Comparison of ENCODE assay signal across 7 mouse cellular contexts in the genomic region with DNA sequence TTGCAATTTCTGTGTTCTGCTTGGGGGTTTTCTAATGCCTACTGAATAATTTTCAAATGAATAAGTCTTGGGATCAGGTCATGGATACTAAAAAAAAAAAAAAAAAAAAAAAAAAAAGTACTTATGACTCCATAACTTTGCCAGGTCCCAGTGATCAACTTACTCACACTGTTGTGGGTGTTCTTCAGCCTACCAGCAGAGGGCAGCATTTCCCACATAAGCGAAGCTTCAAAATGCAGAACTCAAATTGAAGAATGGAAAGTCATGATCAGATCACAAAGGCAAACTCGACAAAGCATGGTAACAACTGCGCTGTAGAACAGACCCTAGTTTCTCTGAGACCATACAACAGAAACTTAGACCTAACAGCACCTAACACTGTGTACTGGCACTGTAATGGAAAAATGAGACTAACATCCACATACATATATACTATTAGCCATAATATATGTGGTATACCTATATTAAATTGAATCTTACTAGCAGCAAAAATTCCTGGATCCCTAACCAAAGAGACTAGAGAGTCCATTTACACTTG.
DNase-seq lines count a peak whose midpoint lies in the region; ATAC-seq lines count a peak whose summit lies in the region.

No protein-coding gene starts in this region.

- H3K4me1 ChIP-seq in forebrain, embryonic 13.5 days = no peaks in the 10 kb centered on the region
- H3K4me1 ChIP-seq in midbrain, embryonic 11.5 days (ENCODE audit: control insufficient read depth, insufficient read depth, low read length) = no peaks in the 10 kb centered on the region

- no peaks in the 10 kb centered on the region for H3K27me3 ChIP-seq in forebrain, embryonic 13.5 days
- H3K27me3 ChIP-seq in midbrain, embryonic 11.5 days (ENCODE audit: control insufficient read depth, insufficient read depth, low read length) = no peaks in the 10 kb centered on the region

- no peak overlapping the region for H3K9ac ChIP-seq in forebrain, embryonic 13.5 days
- H3K9ac ChIP-seq in midbrain, embryonic 11.5 days (ENCODE audit: low read length) = no peak overlapping the region

- H3K9me3 ChIP-seq in forebrain, embryonic 13.5 days (replicated peaks) = no peaks in the 10 kb centered on the region
- no peaks in the 10 kb centered on the region for H3K9me3 ChIP-seq in midbrain, embryonic 11.5 days (ENCODE audit: control insufficient read depth, low read length)

- no peak overlapping the region for H3K27ac ChIP-seq in forebrain, embryonic 13.5 days
- H3K27ac ChIP-seq in midbrain, embryonic 11.5 days (ENCODE audit: low read depth, low read length) = no peak overlapping the region

- ATAC-seq in forebrain, embryonic 13.5 days = peak; percentile 75; the same call in 1 of the 2 replicates
- peak; percentile 58; the same call in 1 of the 2 replicates for ATAC-seq in midbrain, embryonic 11.5 days (ENCODE audit: low FRiP score)

- H3K4me2 ChIP-seq in forebrain, embryonic 13.5 days = no peak overlapping the region
- no peak overlapping the region for H3K4me2 ChIP-seq in midbrain, embryonic 11.5 days

- peak; percentile 52 for DNase-seq in Muller cell, postnatal 12 days (ENCODE audit: inconsistent ontology term)
- DNase-seq in c-Kit-positive CD71-positive TER-119-negative erythroid progenitor cells, embryonic 14.5 days (ENCODE audit: low read depth) = peak; percentile 48
- DNase-seq in heart, postnatal 4 days = peak; percentile 84
- DNase-seq in left cerebral cortex, adult 11 months (ENCODE audit: low spot score) = peak; percentile 16
- DNase-seq in midbrain, embryonic 11.5 days (ENCODE audit: low spot score, missing footprints) = peak; percentile 97
- DNase-seq in right cerebral cortex, postnatal 4 days = peak; percentile 77

- H3K4me3 ChIP-seq in forebrain, embryonic 13.5 days = no peak overlapping the region
- no peak overlapping the region for H3K4me3 ChIP-seq in midbrain, embryonic 11.5 days (ENCODE audit: low read depth, low read length)

- 9% methylated on average over 3 of the region's 3 CpGs for WGBS in forebrain, embryonic 13.5 days
- WGBS in midbrain, embryonic 11.5 days = 20% methylated on average over 3 of the region's 3 CpGs

- H3K36me3 ChIP-seq in forebrain, embryonic 13.5 days (ENCODE audit: poor library complexity, severe bottlenecking) = no peaks in the 10 kb centered on the region
- H3K36me3 ChIP-seq in midbrain, embryonic 11.5 days (ENCODE audit: control insufficient read depth, insufficient read depth, low read length) = no peaks in the 10 kb centered on the region

Comparison
In these comparisons a context has a peak if more than half of its experiments do, and no peak if none do; other contexts are left out.
1. DNase-seq: peak in every context shown above with its lines; median percentile 97 in midbrain, embryonic 11.5 days; 84 in heart, postnatal 4 days; 77 in right cerebral cortex, postnatal 4 days; 52 in Muller cell, postnatal 12 days; 48 in c-Kit-positive CD71-positive TER-119-negative erythroid progenitor cells, embryonic 14.5 days; 16 in left cerebral cortex, adult 11 months.